Mouse (Mus musculus): ENCODE measurements around the gene Gm13420. TPM values are rescaled to one million over a fixed set of nuclear protein-coding genes. Genes with fewer than 3 reads are reported as not detected.
"Not testable (repeated sequence)": the region's sequence is repeated elsewhere in the genome, so short reads cannot be mapped to it uniquely, and the experiment has no call there.

Gene Gm13420
- total RNA-seq, 2 experiments from 2014 or later, result not detected

DNA sequence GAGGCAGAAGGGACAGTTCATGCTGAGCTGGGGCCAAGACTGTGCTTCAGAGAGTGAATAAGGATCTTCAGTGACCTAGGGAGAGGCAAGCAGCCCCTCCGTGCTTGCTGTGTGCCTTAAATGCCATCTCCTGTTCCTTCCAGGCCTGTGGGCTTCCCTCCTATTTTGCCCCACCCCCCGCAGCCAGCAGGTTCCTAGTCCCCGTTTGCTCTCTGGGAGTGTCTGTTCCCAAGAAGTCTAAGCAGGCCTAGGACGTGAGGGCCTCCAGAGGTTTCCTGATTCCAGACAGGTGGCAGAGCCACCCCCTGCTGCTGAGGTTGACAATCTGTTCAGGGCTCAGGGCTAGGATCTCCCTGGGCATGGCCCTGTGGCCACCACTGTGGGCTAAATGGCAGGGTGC, 12.7 kb downstream of the Gm13420 start:
- DNase-seq, result no peak

GRCm38 (mm10) chr2:29737209-29737925, 14.1 kb downstream of the Gm13420 start:
- no peak for DNase-seq

DNA sequence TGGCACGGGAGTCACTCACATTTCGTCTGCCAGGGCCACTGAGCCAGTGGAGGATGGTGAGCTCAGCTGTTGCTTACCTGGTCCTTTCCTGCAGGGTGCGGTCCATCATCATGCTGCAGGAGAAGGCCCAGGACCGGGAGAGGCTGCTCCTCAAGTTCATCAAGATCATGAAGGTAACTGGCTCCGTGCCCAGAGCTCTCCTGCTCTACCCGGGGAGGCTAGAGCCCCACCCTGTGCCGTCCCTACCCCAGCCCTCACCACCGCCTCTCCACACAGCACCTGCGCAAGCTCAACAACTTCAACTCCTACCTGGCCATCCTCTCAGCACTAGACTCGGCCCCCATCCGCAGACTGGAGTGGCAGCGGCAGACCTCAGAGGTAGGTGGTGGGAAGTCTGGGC, 15.8 kb downstream of the Gm13420 start:
- DNase-seq, result no peak

DNA sequence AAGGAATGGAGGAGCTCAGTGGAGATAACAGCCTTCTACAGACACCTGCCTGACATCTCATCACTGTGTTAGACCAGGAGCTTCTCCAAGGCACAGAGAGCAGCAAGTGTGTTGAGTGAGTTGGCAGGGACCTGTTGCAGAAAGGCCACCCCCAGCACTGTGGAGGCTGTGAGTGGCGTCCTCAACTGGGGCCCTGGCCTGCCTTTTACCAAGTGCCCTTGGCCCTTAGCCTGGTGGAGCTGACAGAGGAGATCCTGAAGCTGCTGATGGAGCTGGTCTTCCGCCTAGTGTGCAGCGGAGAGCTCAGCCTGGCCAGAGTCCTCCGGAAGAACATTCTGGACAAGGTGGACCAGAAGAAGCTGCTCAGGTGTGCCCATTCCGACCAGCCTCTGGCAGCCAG, 18.1 kb downstream of the Gm13420 start:
- no peak for DNase-seq

- no peak for DNase-seq
Observed at GRCm38 (mm10) chr2:29732559-29732958, 18.9 kb downstream of the Gm13420 start.

GRCm38 (mm10) chr2:29731545-29731944, 19.9 kb downstream of the Gm13420 start:
- peak; percentile 57 for DNase-seq

- no peak for DNase-seq
Observed at GRCm38 (mm10) chr2:29729500-29729899, 22.0 kb downstream of the Gm13420 start.

GRCm38 (mm10) chr2:29724664-29725365, 26.7 kb downstream of the Gm13420 start:
- DNase-seq, result no peak

DNA sequence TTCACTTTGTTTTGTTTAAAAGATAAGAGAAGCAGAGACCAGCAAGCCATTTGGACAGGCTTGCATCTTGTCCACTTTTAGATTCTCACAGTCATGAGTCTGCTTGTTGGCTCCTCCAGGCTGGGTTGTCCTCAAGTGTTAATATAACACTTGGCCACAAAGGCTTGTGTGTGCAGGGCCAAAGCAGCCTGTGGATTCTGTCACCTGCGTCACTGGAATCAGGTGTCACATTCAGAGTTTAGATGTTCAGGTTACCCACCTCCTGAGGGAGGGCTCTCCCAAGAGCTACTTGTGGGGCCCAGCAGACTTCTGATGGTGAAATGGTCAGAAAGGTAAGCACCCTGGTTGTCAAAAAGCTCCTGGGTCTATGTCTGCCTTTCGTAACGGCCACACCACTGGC, 28.4 kb downstream of the Gm13420 start:
- DNase-seq, result peak; percentile 48

DNA sequence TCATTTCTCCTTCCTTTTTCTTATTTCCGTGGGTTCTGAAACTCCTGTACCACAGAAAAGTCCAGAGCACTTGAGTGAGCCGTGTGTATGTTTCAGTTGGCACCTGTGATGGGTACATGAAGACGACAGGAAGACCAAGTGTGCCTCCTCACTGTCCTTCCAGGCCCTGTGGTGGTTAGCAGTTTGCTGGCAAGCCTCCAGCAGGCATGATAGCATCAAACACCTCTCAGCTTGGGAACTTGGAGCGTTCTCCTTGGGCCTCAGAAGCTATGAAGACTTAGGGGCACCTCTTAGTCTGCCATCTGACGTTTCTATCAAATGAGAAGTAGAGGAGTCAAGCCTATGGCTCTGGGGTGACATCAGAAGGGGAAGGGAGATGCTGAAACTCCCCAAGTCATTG, 32.9 kb downstream of the Gm13420 start:
- DNase-seq, result no peak

- no peak for DNase-seq
Observed at GRCm38 (mm10) chr2:29716691-29717090, 34.8 kb downstream of the Gm13420 start.

GRCm38 (mm10) chr2:29716143-29716542, 35.3 kb downstream of the Gm13420 start:
- DNase-seq, result no peak

DNA sequence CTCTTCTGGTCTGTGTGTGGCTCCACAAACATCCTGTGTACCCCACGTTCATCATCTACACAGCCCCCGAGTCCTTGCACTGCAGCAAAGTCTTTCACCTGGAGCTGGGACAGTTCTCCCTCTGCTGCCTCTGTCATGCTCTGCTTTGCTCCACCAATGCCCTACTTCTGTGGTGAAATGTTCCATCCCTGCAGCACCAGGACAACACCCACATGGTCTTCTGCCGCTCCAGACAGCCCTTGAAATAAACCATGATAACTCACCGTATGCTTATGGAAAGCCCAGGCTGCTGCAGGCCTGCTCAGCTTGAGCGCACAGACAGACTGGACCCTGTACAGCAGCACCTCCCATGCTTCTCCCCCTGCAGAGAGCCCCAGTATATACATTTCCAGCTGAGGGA, 37.4 kb downstream of the Gm13420 start:
- DNase-seq, result no peak

DNA sequence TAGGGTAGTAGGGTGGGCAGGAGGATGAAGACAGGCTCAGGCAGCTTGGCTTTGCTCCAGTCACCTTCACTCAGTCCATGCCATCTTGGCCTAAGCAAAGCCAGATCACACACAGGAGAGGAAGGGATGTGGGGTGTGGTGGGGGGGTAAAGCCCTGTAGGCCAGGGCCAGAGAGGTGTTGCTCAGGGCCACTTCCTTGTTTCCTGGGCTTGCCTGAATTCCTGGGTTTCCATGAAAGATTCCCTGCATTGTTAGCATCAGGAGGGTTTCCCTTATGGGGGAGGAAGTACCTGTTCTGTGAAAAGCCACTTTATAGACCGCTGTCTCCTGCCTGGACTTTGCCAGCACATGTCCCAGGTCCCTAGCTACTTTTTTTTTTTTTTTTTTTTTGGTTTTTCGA, 38.0 kb downstream of the Gm13420 start:
- no peak for DNase-seq

DNA sequence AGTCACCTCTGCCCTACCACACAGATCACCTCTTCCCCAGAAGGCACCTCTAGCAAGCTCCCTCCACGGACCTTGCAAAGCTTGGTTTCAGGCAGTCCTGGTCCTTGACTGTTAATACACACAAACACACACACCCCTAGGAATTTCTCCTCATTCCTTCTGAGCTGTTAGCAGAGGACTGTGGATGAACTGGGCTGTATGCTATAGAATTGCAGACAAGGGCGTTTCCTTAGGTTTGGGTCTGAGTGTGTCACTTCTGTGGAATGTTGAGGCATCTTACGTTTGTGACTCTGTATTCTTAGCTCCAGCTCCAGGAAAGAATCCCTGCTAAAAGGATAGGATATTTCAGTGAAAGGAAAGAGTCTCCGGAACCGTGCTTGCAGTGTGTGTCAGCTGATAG, 39.6 kb downstream of the Gm13420 start:
- no peak for DNase-seq

- DNase-seq, result no peak
Observed at GRCm38 (mm10) chr2:29711038-29711437, 40.4 kb downstream of the Gm13420 start.

GRCm38 (mm10) chr2:29708209-29708608, 43.3 kb downstream of the Gm13420 start:
- not testable (repeated sequence) for DNase-seq

- no peak for DNase-seq
Observed at GRCm38 (mm10) chr2:29707731-29708130, 43.8 kb downstream of the Gm13420 start.

DNA sequence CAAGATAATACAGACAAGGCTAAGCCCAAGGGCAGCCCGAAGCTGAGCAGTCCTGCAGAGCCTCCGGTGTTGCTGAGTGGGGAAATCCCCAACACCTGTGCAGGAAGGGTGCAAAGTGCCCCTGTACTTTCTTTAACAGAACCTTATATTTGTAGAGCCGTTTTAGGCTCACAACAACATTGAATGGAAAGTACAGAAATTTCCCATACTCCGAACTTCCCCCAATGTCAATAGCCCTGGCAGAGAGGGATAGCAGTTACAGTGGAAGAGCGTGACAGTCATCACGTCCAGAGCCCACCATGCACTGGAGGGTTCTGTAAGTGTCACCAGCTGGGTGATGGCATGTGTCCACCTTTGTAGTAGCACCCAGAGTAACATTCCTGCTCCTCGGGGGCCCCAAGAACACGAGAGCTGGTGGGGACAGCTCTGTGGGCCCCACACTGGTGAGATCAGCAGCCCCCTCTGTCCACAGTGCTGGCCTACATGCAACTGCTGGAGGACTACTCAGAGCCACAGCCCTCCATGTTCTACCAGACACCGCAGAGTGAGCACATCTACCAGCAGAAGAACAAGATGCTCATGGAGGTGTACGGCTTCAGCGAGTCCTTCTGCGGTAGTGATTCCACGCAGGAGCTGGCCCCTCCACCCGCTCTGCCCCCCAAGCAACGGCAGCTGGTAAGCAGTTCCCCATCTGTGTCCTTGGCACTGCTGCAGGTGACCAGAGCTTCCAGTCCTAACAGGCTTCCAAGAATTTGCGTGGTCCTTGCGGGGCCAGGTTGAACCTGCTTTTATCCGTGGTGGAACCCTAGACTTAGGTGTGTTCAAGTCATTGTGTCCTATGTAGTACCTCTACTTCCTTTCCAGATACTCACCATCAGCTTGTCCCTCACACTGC, 44.5 kb downstream of the Gm13420 start:
- no peak for DNase-seq

- peak; percentile 81 for DNase-seq
Observed at GRCm38 (mm10) chr2:29705493-29705892, 46.0 kb downstream of the Gm13420 start.

GRCm38 (mm10) chr2:29703104-29704081, 48.1 kb downstream of the Gm13420 start:
- no peak for DNase-seq

DNA sequence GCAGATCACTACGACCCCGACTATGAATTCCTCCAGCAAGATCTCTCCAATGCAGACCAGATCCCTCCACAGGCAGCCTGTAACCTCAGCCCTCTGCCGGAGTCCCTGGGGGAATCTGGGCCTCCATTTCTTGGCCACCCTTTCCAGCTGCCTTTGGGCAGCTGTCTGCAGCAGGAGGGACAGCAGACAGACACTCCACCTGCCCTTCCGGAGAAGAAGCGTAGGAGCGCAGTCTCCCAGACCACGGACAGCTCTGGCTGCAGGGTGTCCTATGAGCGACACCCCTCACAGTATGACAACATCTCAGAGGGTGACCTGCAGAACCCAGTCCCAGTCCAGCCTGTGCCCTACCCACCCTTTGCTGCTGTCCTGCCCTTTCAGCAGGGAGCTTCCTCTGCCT, 49.3 kb downstream of the Gm13420 start:
- DNase-seq, result no peak
